Mouse (Mus musculus): ENCODE results near the gene Pom121. TPM values are rescaled to one million over a fixed set of nuclear protein-coding genes. Genes with fewer than 3 reads are reported as not detected.
A peak's percentile ranks its signal among the peaks of the same experiment; 100 is the strongest.

Pom121 gene
- 6.9 and 7.5 TPM in 2 replicates for polyA plus RNA-seq (2015; fragmentation: Nextera tagmentation; extraction: Ambion mirVana)

DNA sequence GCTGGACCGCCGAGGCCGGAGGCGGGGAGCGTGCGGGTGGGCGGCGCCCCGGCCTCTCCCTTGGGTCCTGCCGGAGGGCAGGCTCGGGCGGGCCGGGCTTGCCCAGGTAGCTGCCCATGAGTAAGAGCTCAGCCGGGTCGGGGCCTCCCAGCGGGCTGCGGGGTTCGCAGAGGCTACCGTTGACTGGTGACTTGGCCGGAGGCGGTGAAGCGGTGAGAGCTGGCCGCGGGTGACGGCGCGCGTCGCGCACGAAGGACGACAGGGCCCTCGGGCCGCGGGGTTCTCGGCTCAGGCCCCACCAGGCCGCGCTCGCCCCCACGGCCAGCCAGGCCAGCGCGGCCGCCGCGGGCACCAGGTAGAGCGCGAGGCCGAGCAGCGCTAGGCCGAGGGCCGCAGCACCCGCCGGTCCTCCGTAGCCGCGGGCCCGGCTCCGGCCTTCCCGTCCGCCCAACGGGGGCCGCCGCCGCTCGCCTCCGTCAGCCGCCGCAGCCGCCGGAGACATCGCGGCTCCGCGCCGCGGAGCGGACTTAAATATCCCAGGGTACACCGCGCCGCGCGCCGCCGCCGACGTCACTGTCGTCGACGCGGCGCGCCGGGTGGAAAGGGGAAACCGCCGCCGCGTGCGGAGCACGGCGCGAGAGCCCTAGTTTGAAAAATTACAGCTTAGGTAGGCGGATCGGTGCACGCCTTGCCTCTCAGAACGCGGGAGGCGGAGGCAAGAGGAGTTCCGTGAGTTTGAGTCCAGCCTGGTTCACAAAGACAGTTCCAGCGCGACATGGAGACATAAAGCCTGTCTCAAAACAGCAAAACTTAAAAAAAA is at the start of gene Pom121:
Gene Pom121, minus strand, starts transcription at position 543 of the 820 bp plus-strand sequence.
- Histone ChIP-seq H3K27me3 (replicated peaks; ENCODE audit: control insufficient read depth, insufficient read depth, low read length) (no peaks in the 10 kb centered on the region), H3K4me3 (ENCODE audit: low read length) (peak within 1 kb of the TSS; percentile 95), H3K9ac (ENCODE audit: low read depth, low read length) (peak within 1 kb of the TSS; percentile 97), H3K36me3 (ENCODE audit: control insufficient read depth, insufficient read depth, low read length) (peaks cover 3% of the 10 kb centered on the region; the same call in 1 of the 2 replicates), H3K4me1 (ENCODE audit: control insufficient read depth, insufficient read depth, low read length) (peaks cover 12% of the 10 kb centered on the region), H3K27ac (ENCODE audit: low read length) (peak within 1 kb of the TSS; percentile 86), H3K9me3 (ENCODE audit: control insufficient read depth, low read length) (no peaks in the 10 kb centered on the region), H3K4me2 (ENCODE audit: low read depth, low read length) (peak within 1 kb of the TSS; percentile 70)
- under 1% methylated on average over 98 of the region's 110 CpGs for WGBS
- ATAC-seq: peak; percentile 92

DNA sequence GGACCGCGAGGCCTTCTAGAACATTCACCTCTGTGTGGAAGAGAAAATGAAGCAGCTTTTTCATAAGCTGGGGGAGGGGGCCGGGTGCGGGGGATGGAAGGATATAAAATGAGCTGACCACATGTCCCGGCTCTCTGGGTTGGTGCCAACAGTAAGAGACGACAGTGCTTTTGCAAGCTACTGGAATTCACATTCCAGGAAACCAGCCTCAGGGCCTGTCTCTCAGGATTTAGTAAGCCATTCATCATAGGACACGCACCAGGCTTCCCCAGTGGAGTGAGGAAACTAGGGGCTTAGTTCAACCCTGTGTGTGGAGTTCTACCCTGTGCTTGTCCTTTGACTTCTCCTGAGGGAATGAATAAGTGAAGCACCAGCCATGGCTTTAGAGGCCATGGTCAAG is 48.1 kb upstream of the Pom121 start:
- Histone ChIP-seq H3K36me3 (ENCODE audit: control insufficient read depth, insufficient read depth, low read length) (0 out of 2 replicates have a peak, but pooled peaks cover 2% of the 10 kb centered on the region), H3K27me3 (replicated peaks; ENCODE audit: control insufficient read depth, insufficient read depth, low read length) (no peaks in the 10 kb centered on the region), H3K4me3 (ENCODE audit: low read length) (no peak overlapping the region), H3K9me3 (ENCODE audit: control insufficient read depth, low read length) (no peaks in the 10 kb centered on the region), H3K4me2 (ENCODE audit: low read depth, low read length) (no peak overlapping the region), H3K9ac (ENCODE audit: low read depth, low read length) (no peak overlapping the region), H3K4me1 (ENCODE audit: control insufficient read depth, insufficient read depth, low read length) (no peaks in the 10 kb centered on the region), H3K27ac (ENCODE audit: low read length) (no peak overlapping the region)
- WGBS: 60% methylated on average over 7 of the region's 7 CpGs
- no peak for ATAC-seq

DNA sequence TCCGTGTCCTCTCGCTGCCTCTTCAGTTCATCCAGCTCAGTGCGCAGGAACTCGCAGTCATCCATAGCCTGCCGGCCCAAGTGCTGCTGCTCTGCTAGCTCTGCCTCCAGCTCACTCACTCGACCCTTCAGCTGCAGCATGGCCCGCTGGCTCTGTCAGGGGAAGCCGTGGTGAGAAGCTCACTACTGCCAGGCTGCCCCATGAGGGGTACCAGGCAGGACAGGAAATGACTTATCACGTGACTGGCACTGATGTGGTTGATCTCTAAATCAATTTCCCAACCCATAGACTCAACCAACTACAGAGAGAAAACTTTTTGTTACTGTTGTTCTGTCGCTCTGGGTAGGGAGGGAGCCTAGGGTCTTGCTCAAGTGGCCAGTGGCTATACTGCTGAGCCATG is 40.7 kb upstream of the Pom121 start:
- H3K4me1 ChIP-seq (ENCODE audit: control insufficient read depth, insufficient read depth, low read length): no peaks in the 10 kb centered on the region
- no peak overlapping the region for H3K4me2 ChIP-seq (ENCODE audit: low read depth, low read length)
- H3K27ac ChIP-seq (ENCODE audit: low read length): no peak overlapping the region
- H3K36me3 ChIP-seq (ENCODE audit: control insufficient read depth, insufficient read depth, low read length): peaks cover 15% of the 10 kb centered on the region
- ATAC-seq: no peak
- WGBS: 96% methylated on average over 10 of the region's 10 CpGs
- no peak overlapping the region for H3K4me3 ChIP-seq (ENCODE audit: low read length)
- H3K9me3 ChIP-seq (ENCODE audit: control insufficient read depth, low read length): peaks cover 4% of the 10 kb centered on the region
- no peak overlapping the region for H3K9ac ChIP-seq (ENCODE audit: low read depth, low read length)
- no peaks in the 10 kb centered on the region for H3K27me3 ChIP-seq (replicated peaks; ENCODE audit: control insufficient read depth, insufficient read depth, low read length)

DNA sequence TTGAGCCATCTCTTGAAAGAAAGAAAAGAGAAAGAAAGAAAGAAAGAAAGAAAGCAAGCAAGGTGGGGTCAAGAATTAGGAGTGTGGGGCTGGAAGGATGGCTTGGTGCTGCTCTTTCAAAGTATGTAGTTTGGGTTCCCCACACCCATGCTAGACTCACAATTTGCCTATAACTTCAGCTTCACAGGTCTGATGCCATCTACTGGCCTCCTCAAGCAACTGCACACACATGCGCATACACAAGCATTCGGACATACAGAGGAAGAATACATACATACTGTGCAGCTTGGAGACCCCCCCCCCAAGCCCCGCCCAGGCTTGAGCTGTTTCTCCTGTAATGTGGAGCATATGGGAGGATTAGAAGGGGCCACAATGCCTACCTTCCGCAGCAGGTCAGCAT is 39.5 kb upstream of the Pom121 start:
- no peak overlapping the region for H3K9ac ChIP-seq (ENCODE audit: low read depth, low read length)
- no peak overlapping the region for H3K27ac ChIP-seq (ENCODE audit: low read length)
- H3K36me3 ChIP-seq (ENCODE audit: control insufficient read depth, insufficient read depth, low read length): peaks cover 14% of the 10 kb centered on the region
- ATAC-seq: no peak
- H3K27me3 ChIP-seq (replicated peaks; ENCODE audit: control insufficient read depth, insufficient read depth, low read length): no peaks in the 10 kb centered on the region
- H3K4me2 ChIP-seq (ENCODE audit: low read depth, low read length): no peak overlapping the region
- H3K9me3 ChIP-seq (ENCODE audit: control insufficient read depth, low read length): peaks cover 4% of the 10 kb centered on the region
- WGBS: 94% methylated on average over 4 of the region's 4 CpGs
- H3K4me3 ChIP-seq (ENCODE audit: low read length): no peak overlapping the region
- H3K4me1 ChIP-seq (ENCODE audit: control insufficient read depth, insufficient read depth, low read length): no peaks in the 10 kb centered on the region

DNA sequence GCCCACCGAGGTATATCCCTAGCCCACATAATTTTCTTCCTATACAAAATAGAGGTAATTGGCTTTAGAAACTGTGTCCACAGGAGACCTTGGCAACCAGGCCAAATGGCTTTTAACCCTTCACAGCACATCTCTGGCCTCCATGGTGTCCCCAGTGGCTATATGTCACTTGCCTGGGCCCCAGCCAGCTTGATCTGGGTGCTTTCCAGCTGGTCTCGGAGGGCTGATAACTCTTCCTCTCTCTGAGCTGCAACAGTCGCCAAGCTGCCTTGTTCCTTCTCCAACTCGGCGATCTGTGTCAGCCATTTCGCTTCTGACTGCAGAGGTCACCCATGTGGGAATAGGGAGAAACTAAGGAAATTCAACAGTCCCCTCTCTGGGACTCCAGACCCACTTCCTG is 36.8 kb upstream of the Pom121 start:
- Histone ChIP-seq H3K4me3 (ENCODE audit: low read length) (no peak overlapping the region), H3K27me3 (replicated peaks; ENCODE audit: control insufficient read depth, insufficient read depth, low read length) (no peaks in the 10 kb centered on the region), H3K9me3 (ENCODE audit: control insufficient read depth, low read length) (peaks cover 4% of the 10 kb centered on the region), H3K4me2 (ENCODE audit: low read depth, low read length) (no peak overlapping the region), H3K27ac (ENCODE audit: low read length) (no peak overlapping the region), H3K9ac (ENCODE audit: low read depth, low read length) (no peak overlapping the region), H3K4me1 (ENCODE audit: control insufficient read depth, insufficient read depth, low read length) (no peaks in the 10 kb centered on the region), H3K36me3 (ENCODE audit: control insufficient read depth, insufficient read depth, low read length) (peaks cover 12% of the 10 kb centered on the region)
- ATAC-seq: no peak
- 87% methylated on average over 6 of the region's 6 CpGs for WGBS

DNA sequence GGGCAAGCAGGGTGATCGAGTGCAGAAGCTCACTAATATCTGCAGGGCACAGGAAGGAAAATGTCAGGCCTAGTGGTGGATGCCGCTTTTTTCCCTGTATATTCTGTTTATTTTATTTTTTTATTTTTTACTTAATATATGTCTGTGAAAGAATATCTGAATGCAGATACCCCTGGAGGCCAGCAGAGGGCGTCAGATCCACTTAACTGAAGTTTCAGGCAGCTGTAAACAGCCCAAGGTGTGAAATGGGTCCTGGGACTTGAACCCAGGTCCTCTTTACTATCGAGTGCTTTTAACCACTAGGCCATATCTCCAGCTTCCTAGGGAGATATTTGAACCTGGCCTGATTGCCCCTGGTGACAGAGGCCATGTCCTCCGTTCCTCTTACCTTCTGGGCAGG is 34.4 kb upstream of the Pom121 start:
- Histone ChIP-seq H3K36me3 (ENCODE audit: control insufficient read depth, insufficient read depth, low read length) (0 out of 2 replicates have a peak, but pooled peaks cover 2% of the 10 kb centered on the region), H3K27ac (ENCODE audit: low read length) (no peak overlapping the region), H3K9me3 (ENCODE audit: control insufficient read depth, low read length) (no peaks in the 10 kb centered on the region), H3K4me3 (ENCODE audit: low read length) (no peak overlapping the region), H3K4me1 (ENCODE audit: control insufficient read depth, insufficient read depth, low read length) (no peaks in the 10 kb centered on the region), H3K9ac (ENCODE audit: low read depth, low read length) (no peak overlapping the region), H3K4me2 (ENCODE audit: low read depth, low read length) (no peak overlapping the region), H3K27me3 (replicated peaks; ENCODE audit: control insufficient read depth, insufficient read depth, low read length) (no peaks in the 10 kb centered on the region)
- WGBS: 75% methylated on average over 5 of the region's 5 CpGs
- no peak for ATAC-seq

DNA sequence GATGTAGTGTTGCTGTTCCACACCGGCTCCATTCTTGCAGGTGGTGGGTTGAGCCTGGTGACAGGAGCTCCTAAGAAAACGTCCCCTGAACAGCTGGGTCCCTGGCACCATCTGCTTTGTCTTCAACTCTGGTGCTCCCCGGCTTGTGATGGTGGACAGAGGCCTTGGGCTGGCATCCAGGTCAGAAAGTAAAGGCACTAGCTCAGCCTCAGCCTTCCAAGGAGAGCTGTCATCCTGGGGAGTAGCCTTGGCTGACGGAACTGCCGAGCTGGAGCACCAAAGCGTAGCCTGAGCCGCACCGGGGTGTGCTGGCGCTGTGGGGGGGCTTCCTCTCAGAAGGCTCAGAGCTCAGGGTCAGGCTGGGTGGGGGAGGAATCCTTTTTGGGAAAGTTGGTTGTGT is 15.9 kb upstream of the Pom121 start:
- ATAC-seq: no peak
- no peak overlapping the region for H3K4me2 ChIP-seq (ENCODE audit: low read depth, low read length)
- no peaks in the 10 kb centered on the region for H3K36me3 ChIP-seq (ENCODE audit: control insufficient read depth, insufficient read depth, low read length)

DNA sequence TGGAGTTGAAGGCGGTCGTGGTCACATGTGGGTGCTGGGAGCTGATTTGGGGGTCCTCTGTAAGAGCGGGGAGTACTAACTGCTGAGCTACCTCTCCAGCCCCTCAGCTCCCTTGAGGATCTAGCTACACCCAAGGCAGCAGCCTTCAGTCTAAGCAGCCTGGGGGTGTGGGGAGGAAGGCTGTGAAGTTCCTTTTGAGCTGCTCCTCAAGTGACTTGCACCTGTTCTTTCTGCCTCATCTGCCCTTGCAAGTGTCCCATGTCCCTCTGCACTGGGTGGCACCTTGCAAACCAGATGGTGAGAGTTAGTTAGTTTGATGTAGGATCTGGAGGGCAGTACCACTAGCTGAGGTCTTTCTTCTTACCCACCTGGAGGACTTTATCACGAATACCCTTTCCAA is 13.8 kb upstream of the Pom121 start:
- WGBS: 87% methylated on average over 4 of the region's 4 CpGs
- Histone ChIP-seq H3K4me2 (ENCODE audit: low read depth, low read length) (no peak overlapping the region), H3K4me3 (ENCODE audit: low read length) (no peak overlapping the region), H3K27me3 (replicated peaks; ENCODE audit: control insufficient read depth, insufficient read depth, low read length) (no peaks in the 10 kb centered on the region), H3K27ac (ENCODE audit: low read length) (no peak overlapping the region), H3K4me1 (ENCODE audit: control insufficient read depth, insufficient read depth, low read length) (0 out of 2 replicates have a peak, but pooled peaks cover 2% of the 10 kb centered on the region), H3K9ac (ENCODE audit: low read depth, low read length) (no peak overlapping the region), H3K9me3 (ENCODE audit: control insufficient read depth, low read length) (no peaks in the 10 kb centered on the region), H3K36me3 (ENCODE audit: control insufficient read depth, insufficient read depth, low read length) (no peaks in the 10 kb centered on the region)
- ATAC-seq: no peak

More for the DNA sequence above, 15.9 kb upstream of the Pom121 start:
- no peaks in the 10 kb centered on the region for H3K27me3 ChIP-seq (replicated peaks; ENCODE audit: control insufficient read depth, insufficient read depth, low read length)
- no peak overlapping the region for H3K4me3 ChIP-seq (ENCODE audit: low read length)
- WGBS: 92% methylated on average over 9 of the region's 9 CpGs
- no peak overlapping the region for H3K9ac ChIP-seq (ENCODE audit: low read depth, low read length)
- no peaks in the 10 kb centered on the region for H3K9me3 ChIP-seq (ENCODE audit: control insufficient read depth, low read length)
- H3K27ac ChIP-seq (ENCODE audit: low read length): no peak overlapping the region
- H3K4me1 ChIP-seq (ENCODE audit: control insufficient read depth, insufficient read depth, low read length): no peaks in the 10 kb centered on the region

DNA sequence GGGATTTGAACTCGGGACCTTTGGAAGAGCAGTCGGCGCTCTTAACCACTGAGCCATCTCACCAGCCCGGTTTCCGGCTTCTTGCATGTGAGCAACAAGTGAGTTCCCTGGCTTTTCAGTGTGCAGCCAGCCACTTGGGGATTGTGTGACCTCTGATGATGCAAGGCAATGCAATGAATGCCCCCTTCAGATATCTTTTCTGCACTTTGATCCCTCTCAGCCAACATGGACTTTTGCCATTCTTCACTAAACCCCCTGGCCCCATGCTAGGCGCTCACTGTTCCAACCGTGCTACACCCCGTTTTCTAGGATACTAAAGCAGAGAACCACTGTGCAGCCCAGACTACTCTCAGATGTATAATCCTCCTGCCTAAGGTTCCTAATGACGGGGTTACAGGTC is 11.1 kb upstream of the Pom121 start:
- Histone ChIP-seq H3K4me2 (ENCODE audit: low read depth, low read length) (no peak overlapping the region), H3K27ac (ENCODE audit: low read length) (peak overlapping the region; percentile 62; the same call in 1 of the 2 replicates)
- ATAC-seq: peak; percentile 88

More for the DNA sequence above, 11.1 kb upstream of the Pom121 start:
- Histone ChIP-seq H3K9ac (ENCODE audit: low read depth, low read length) (no peak overlapping the region), H3K27me3 (replicated peaks; ENCODE audit: control insufficient read depth, insufficient read depth, low read length) (no peaks in the 10 kb centered on the region), H3K4me3 (ENCODE audit: low read length) (no peak overlapping the region), H3K4me1 (ENCODE audit: control insufficient read depth, insufficient read depth, low read length) (0 out of 2 replicates have a peak, but pooled peaks cover 2% of the 10 kb centered on the region), H3K9me3 (ENCODE audit: control insufficient read depth, low read length) (no peaks in the 10 kb centered on the region), H3K36me3 (ENCODE audit: control insufficient read depth, insufficient read depth, low read length) (no peaks in the 10 kb centered on the region)
- WGBS: 72% methylated on average over 9 of the region's 9 CpGs

Data from intestine, embryonic 16.5 days (tissue).